Comparison of ENCODE assay signal across 34 mouse cellular contexts in genomic region chr9:22438826-22439225, GRCm38 (mm10). TPM values are rescaled to one million over a fixed set of nuclear protein-coding genes. Genes with fewer than 3 reads are reported as not detected.
"Had no signal": no experiment of that assay in that cellular context is flagged by ENCODE, and none has a peak within 500 bp of the region (broad histone marks: within the 10 kb centered on the region; RNA-seq: fewer than 3 reads in every experiment).

No protein-coding gene starts in this region.

- H3K27ac ChIP-seq: intestine, embryonic 15.5 days; limb, embryonic 12.5 days; limb, embryonic 15.5 days; liver, embryonic 13.5 days; neural tube, embryonic 13.5 days; stomach, embryonic 15.5 days had no signal

- H3K4me3 ChIP-seq: intestine, embryonic 15.5 days; limb, embryonic 12.5 days; limb, embryonic 15.5 days; liver, embryonic 13.5 days; myocyte; neural tube, embryonic 13.5 days; stomach, embryonic 15.5 days had no signal

- H3K4me2 ChIP-seq: intestine, embryonic 15.5 days; limb, embryonic 12.5 days; limb, embryonic 15.5 days; liver, embryonic 13.5 days; midbrain, embryonic 11.5 days; neural tube, embryonic 13.5 days; stomach, embryonic 15.5 days had no signal

- H3K4me1 ChIP-seq: intestine, embryonic 15.5 days; limb, embryonic 15.5 days; neural tube, embryonic 13.5 days; stomach, embryonic 15.5 days had no signal

- H3K9me3 ChIP-seq: intestine, embryonic 15.5 days; limb, embryonic 15.5 days; liver, embryonic 13.5 days; neural tube, embryonic 13.5 days; stomach, embryonic 15.5 days had no signal

- H3K36me3 ChIP-seq: intestine, embryonic 15.5 days; limb, embryonic 15.5 days; liver, embryonic 13.5 days; stomach, embryonic 15.5 days had no signal

- H3K27me3 ChIP-seq: intestine, embryonic 15.5 days; limb, embryonic 12.5 days; limb, embryonic 15.5 days; liver, embryonic 13.5 days; neural tube, embryonic 13.5 days; stomach, embryonic 15.5 days had no signal

- DNase-seq: kidney, adult 11 months; kidney, adult 9 months; kidney, postnatal 25 days; left cerebral cortex, postnatal 4 days; liver, embryonic 13.5 days; lung, adult 2 months; lung, postnatal 14 days; lung, postnatal 4 days; midbrain, embryonic 14.5 days; retina, postnatal 1 day; right cerebral cortex, postnatal 25 days; spleen, adult 18-20 months; thymus, adult 18-20 months; thymus, postnatal 36 days had no signal

- H3K9ac ChIP-seq: intestine, embryonic 15.5 days; limb, embryonic 12.5 days; limb, embryonic 15.5 days; liver, embryonic 13.5 days; neural tube, embryonic 13.5 days; stomach, embryonic 15.5 days had no signal

- ATAC-seq: intestine, embryonic 15.5 days had no signal

RNA-seq across cellular contexts. Expression of gene Gm17545, which starts 15.3 kb away (rescaled TPM):
- total RNA-seq: layer of hippocampus, adult 8-10 months; layer of hippocampus, postnatal 10 days; left cerebral cortex, adult 8-10 months; left cerebral cortex, postnatal 14 days; left cerebral cortex, postnatal 4 days; megakaryocyte progenitor cell, adult 5-6 weeks; megakaryocyte-erythroid progenitor cell, adult 5-6 weeks; monocyte, adult 5-6 weeks; neutrophil, adult 5-6 weeks had no signal
- polyA plus RNA-seq: intestine, embryonic 15.5 days; kidney, embryonic 16.5 days; large intestine, adult 2 months; limb, embryonic 12.5 days; limb, embryonic 15.5 days; liver, embryonic 13.5 days; lung, adult 2 months; lung, embryonic 16.5 days; midbrain, embryonic 11.5 days; midbrain, embryonic 14.5 days; myocyte; neural tube, embryonic 13.5 days; stomach, embryonic 15.5 days; testis, adult 2 months; urinary bladder, adult 2 months had no signal

RNA-seq across cellular contexts. Expression of gene 9530077C05Rik, which starts 27.5 kb away (rescaled TPM):
- total RNA-seq: monocyte, adult 5-6 weeks had no signal
